Mouse (Mus musculus): ENCODE measurements around the gene Hoxd9. TPM values are rescaled to one million over a fixed set of nuclear protein-coding genes. Genes with fewer than 3 reads are reported as not detected.

Hoxd9 gene
- total and polyA plus RNA-seq, 3 experiments: not detected

DNA sequence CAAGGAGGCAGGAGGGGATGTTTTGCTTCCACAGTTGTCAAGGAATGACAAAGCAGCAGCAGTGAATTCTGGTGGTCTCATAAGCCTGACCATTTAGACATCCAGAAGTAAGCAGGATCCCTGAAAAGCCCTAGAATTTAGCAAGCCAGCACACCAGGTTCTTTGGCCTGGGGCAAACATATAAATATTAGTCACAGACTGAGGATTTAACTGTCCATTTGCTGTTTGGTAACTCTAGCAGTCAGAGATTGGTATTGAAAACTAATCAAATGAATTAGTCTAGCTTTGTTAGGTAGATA lies 44.4 kb downstream of the Hoxd9 start:
- no peaks in the 10 kb centered on the region for H3K9me3 ChIP-seq (replicated peaks; ENCODE audit: insufficient read depth, low read length)
- no peak overlapping the region for H3K27ac ChIP-seq (ENCODE audit: control insufficient read depth, low read depth, low read length)
- no peak for TF ChIP-seq TCF12 (IDR thresholded peaks at IDR 0.05; ENCODE audit: low read depth, low read length)
- no peak for TF ChIP-seq TAL1 (IDR thresholded peaks at IDR 0.05; ENCODE audit: low read length)
- no peak for TF ChIP-seq SIN3A (IDR thresholded peaks at IDR 0.05; ENCODE audit: low read length)
- no peaks in the 10 kb centered on the region for H3K36me3 ChIP-seq (ENCODE audit: control insufficient read depth in 1 of 2, insufficient read depth in 2 of 2, low read length in 2 of 2)
- no peak overlapping the region for H3K4me3 ChIP-seq (ENCODE audit: control insufficient read depth in 1 of 2, insufficient read depth in 1 of 2, low read depth in 2 of 2, low read length in 2 of 2)
- H3K4me1 ChIP-seq (ENCODE audit: control insufficient read depth in 1 of 2, insufficient read depth in 2 of 2, low read length in 2 of 2): no peaks in the 10 kb centered on the region
- no peak for DNase-seq (ENCODE audit: low read depth, low spot score)
- no peaks in the 10 kb centered on the region for H3K79me2 ChIP-seq (ENCODE audit: control insufficient read depth, insufficient read depth, low read length, poor library complexity)
- H3K9ac ChIP-seq (ENCODE audit: control insufficient read depth, low read depth, low read length, poor library complexity, severe bottlenecking): no peak overlapping the region
- peaks cover 0 to 2% of the 10 kb centered on the region in 2 experiments; a peak in 3 of 4 replicates for H3K27me3 ChIP-seq (ENCODE audit: control insufficient read depth in 1 of 2, insufficient read depth in 2 of 2, low read length in 2 of 2)

DNA sequence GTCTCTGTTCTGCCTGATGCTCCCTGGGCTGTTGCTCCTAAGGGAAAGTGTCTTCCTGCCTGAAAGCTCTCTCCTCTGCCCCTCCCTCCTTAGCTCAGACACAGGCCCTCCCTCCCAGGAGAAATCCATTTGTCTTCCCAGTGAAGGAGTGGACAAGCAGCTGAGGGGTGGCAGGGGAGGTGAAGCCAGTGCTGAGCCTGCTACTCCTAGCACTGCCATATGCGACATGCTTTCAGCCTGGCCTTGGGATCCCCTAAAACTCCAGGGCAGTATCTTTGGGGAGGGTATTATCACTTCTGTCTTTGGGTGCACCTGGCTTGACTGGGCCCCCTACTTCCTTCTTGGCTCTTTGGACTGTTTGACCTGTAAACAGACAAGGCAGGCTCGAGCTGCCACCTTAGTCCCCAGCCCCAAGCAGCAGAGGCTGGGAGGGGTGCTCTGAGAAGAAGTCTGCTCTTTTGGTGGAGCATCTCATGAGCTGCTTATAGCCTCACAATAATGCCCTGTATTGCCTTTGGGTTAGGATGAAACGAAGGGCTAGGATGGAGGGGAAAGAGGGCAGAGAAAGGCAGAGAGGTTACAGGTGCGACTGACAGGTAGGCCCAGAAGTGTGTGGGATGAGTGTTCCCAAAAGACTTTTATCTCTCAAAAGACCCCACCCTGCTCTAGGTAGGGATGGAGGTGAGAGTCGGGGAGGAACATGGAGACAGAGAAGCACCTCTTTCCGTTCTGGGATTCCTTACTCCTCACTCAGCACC lies 48.2 kb downstream of the Hoxd9 start:
- Histone ChIP-seq H3K27ac (ENCODE audit: control insufficient read depth, low read depth, low read length) (no peak overlapping the region), H3K36me3 (ENCODE audit: control insufficient read depth in 1 of 2, insufficient read depth in 2 of 2, low read length in 2 of 2) (no peaks in the 10 kb centered on the region), H3K9me3 (replicated peaks; ENCODE audit: insufficient read depth, low read length) (no peaks in the 10 kb centered on the region), H3K27me3 (ENCODE audit: control insufficient read depth in 1 of 2, insufficient read depth in 2 of 2, low read length in 2 of 2) (peaks cover 0 to 2% of the 10 kb centered on the region in 2 experiments; a peak in 3 of 4 replicates), H3K9ac (ENCODE audit: control insufficient read depth, low read depth, low read length, poor library complexity, severe bottlenecking) (no peak overlapping the region), H3K4me3 (ENCODE audit: control insufficient read depth in 1 of 2, insufficient read depth in 1 of 2, low read depth in 2 of 2, low read length in 2 of 2) (no peak overlapping the region), H3K79me2 (ENCODE audit: control insufficient read depth, insufficient read depth, low read length, poor library complexity) (no peaks in the 10 kb centered on the region), H3K4me1 (ENCODE audit: control insufficient read depth in 1 of 2, insufficient read depth in 2 of 2, low read length in 2 of 2) (no peaks in the 10 kb centered on the region)
- TF ChIP-seq CHD1 (IDR thresholded peaks at IDR 0.05; ENCODE audit: low read depth, low read length) (no peak), ZKSCAN1 (IDR thresholded peaks at IDR 0.05; ENCODE audit: low read depth, low read length) (no peak), EP300 (IDR thresholded peaks at IDR 0.05; ENCODE audit: low read depth in 1 of 2, low read length in 2 of 2) (no peak), ZNF384 (IDR thresholded peaks at IDR 0.05; ENCODE audit: low read depth, low read length) (no peak), MYC (IDR thresholded peaks at IDR 0.05; ENCODE audit: low read depth, low read length) (no peak), KAT2A (conservative IDR thresholded peaks at IDR 0.05; ENCODE audit: low read depth, low read length) (no peak), TCF12 (IDR thresholded peaks at IDR 0.05; ENCODE audit: low read depth, low read length) (no peak), NRF1 (IDR thresholded peaks at IDR 0.05; ENCODE audit: insufficient read depth, low read depth, low read length, poor library complexity, severe bottlenecking) (no peak), UBTF (IDR thresholded peaks at IDR 0.05; ENCODE audit: borderline replicate concordance, insufficient read depth, low read depth, low read length) (no peak), CHD2 (IDR thresholded peaks at IDR 0.05; ENCODE audit: low read length) (no peak), POLR2AphosphoS2 (IDR thresholded peaks at IDR 0.05; ENCODE audit: low read length) (no peak), USF2 (IDR thresholded peaks at IDR 0.05; ENCODE audit: borderline replicate concordance in 1 of 2, insufficient read depth in 1 of 2, low read depth in 1 of 2, low read length in 2 of 2) (no peak)
- DNase-seq (ENCODE audit: low read depth, low spot score): no peak
